Mouse (Mus musculus) retina, postnatal 1 day (tissue): ENCODE measurements around the gene Bicra.
A peak's percentile ranks its signal among the peaks of the same experiment; 100 is the strongest.

ENCODE experiments used
- DNase-seq: peaks from one replicate; pipeline ENCODE4 v3.0.0-alpha.2; 2012

Bicra gene

GRCm38 (mm10) chr7:15938621-15939020 is 109.1 kb downstream of the Bicra start:
- DNase-seq = no peak

- DNase-seq = no peak
Measured at GRCm38 (mm10) chr7:15937491-15937890, 110.2 kb downstream of the Bicra start.

GRCm38 (mm10) chr7:15933437-15934359 is 114.0 kb downstream of the Bicra start:
- DNase-seq = no peak

- no peak for DNase-seq
Measured at GRCm38 (mm10) chr7:15931635-15932034, 116.1 kb downstream of the Bicra start.

GRCm38 (mm10) chr7:15930543-15930942 is 117.2 kb downstream of the Bicra start:
- DNase-seq = no peak

GRCm38 (mm10) chr7:15929910-15930309 is 117.8 kb downstream of the Bicra start:
- peak; percentile 67 for DNase-seq

GRCm38 (mm10) chr7:15922220-15922773 is 125.4 kb downstream of the Bicra start, which contains the start of gene Selenow:
TSS of gene Selenow (minus strand) at chr7:15922402.
- DNase-seq = peak; percentile 97

GRCm38 (mm10) chr7:15921796-15922195 is 125.9 kb downstream of the Bicra start:
- peak; percentile 64 for DNase-seq
